Mouse (Mus musculus): ENCODE results near the gene Serpini2. TPM values are rescaled to one million over a fixed set of nuclear protein-coding genes. Genes with fewer than 3 reads are reported as not detected.
"Not testable (repeated sequence)": the region's sequence is repeated elsewhere in the genome, so short reads cannot be mapped to it uniquely, and the experiment has no call there.

The Serpini2 gene
- polyA plus RNA-seq (2014; fragmentation: Nextera tagmentation; extraction: Ambion mirVana), result 4.9 TPM in 1 of 2 replicates, not detected in the other

GRCm38 (mm10) chr3:75269978-75270377 is at the start of gene Serpini2:
Gene Serpini2 (minus strand): TSS chr3:75270078.
- 79% methylated on average over 2 of the region's 2 CpGs for WGBS
- Histone ChIP-seq H3K9ac (replicated peaks; ENCODE audit: low read depth, low read length) (no peak within 1 kb of the TSS), H3K27me3 (ENCODE audit: control insufficient read depth, insufficient read depth, low read length) (no peaks in the 10 kb centered on the region), H3K4me2 (replicated peaks; ENCODE audit: low read depth, low read length) (no peak within 1 kb of the TSS), H3K4me3 (ENCODE audit: low read depth, low read length) (no peak within 1 kb of the TSS), H3K36me3 (ENCODE audit: control insufficient read depth, insufficient read depth, low read length) (no peaks in the 10 kb centered on the region), H3K9me3 (ENCODE audit: control insufficient read depth, low read depth, low read length) (no peaks in the 10 kb centered on the region), H3K4me1 (ENCODE audit: control insufficient read depth, insufficient read depth, low read length) (no peaks in the 10 kb centered on the region), H3K27ac (ENCODE audit: low read length) (no peak within 1 kb of the TSS)
- no peak for ATAC-seq (ENCODE audit: insufficient number of reproducible peaks, insufficient read depth, low FRiP score, low read depth)

- Histone ChIP-seq H3K4me3 (ENCODE audit: low read depth, low read length) (no peak overlapping the region), H3K4me1 (ENCODE audit: control insufficient read depth, insufficient read depth, low read length) (no peaks in the 10 kb centered on the region), H3K27ac (ENCODE audit: low read length) (no peak overlapping the region), H3K9me3 (ENCODE audit: control insufficient read depth, low read depth, low read length) (no peaks in the 10 kb centered on the region), H3K4me2 (replicated peaks; ENCODE audit: low read depth, low read length) (no peak overlapping the region), H3K9ac (replicated peaks; ENCODE audit: low read depth, low read length) (no peak overlapping the region), H3K36me3 (ENCODE audit: control insufficient read depth, insufficient read depth, low read length) (no peaks in the 10 kb centered on the region), H3K27me3 (ENCODE audit: control insufficient read depth, insufficient read depth, low read length) (no peaks in the 10 kb centered on the region)
- 91% methylated on average over 4 of the region's 4 CpGs for WGBS
- no peak for ATAC-seq (ENCODE audit: insufficient number of reproducible peaks, insufficient read depth, low FRiP score, low read depth)
Observed at GRCm38 (mm10) chr3:75308861-75309260, 39.0 kb upstream of the Serpini2 start.

GRCm38 (mm10) chr3:75308228-75308627 is 38.4 kb upstream of the Serpini2 start:
- Histone ChIP-seq H3K9ac (replicated peaks; ENCODE audit: low read depth, low read length) (no peak overlapping the region), H3K4me1 (ENCODE audit: control insufficient read depth, insufficient read depth, low read length) (no peaks in the 10 kb centered on the region), H3K9me3 (ENCODE audit: control insufficient read depth, low read depth, low read length) (no peaks in the 10 kb centered on the region), H3K4me2 (replicated peaks; ENCODE audit: low read depth, low read length) (no peak overlapping the region), H3K36me3 (ENCODE audit: control insufficient read depth, insufficient read depth, low read length) (no peaks in the 10 kb centered on the region), H3K27me3 (ENCODE audit: control insufficient read depth, insufficient read depth, low read length) (no peaks in the 10 kb centered on the region), H3K27ac (ENCODE audit: low read length) (no peak overlapping the region), H3K4me3 (ENCODE audit: low read depth, low read length) (no peak overlapping the region)
- WGBS, result 69% methylated on average over 3 of the region's 3 CpGs
- no peak for ATAC-seq (ENCODE audit: insufficient number of reproducible peaks, insufficient read depth, low FRiP score, low read depth)

GRCm38 (mm10) chr3:75305584-75305983 is 35.7 kb upstream of the Serpini2 start:
- ATAC-seq (ENCODE audit: insufficient number of reproducible peaks, insufficient read depth, low FRiP score, low read depth), result no peak
- H3K27me3 ChIP-seq (ENCODE audit: control insufficient read depth, insufficient read depth, low read length), result no peaks in the 10 kb centered on the region
- H3K27ac ChIP-seq (ENCODE audit: low read length), result no peak overlapping the region
- H3K36me3 ChIP-seq (ENCODE audit: control insufficient read depth, insufficient read depth, low read length), result no peaks in the 10 kb centered on the region
- no peak overlapping the region for H3K4me2 ChIP-seq (replicated peaks; ENCODE audit: low read depth, low read length)
- WGBS, result 77% methylated on average over 3 of the region's 3 CpGs
- H3K9ac ChIP-seq (replicated peaks; ENCODE audit: low read depth, low read length), result no peak overlapping the region
- no peak overlapping the region for H3K4me3 ChIP-seq (ENCODE audit: low read depth, low read length)
- H3K4me1 ChIP-seq (ENCODE audit: control insufficient read depth, insufficient read depth, low read length), result no peaks in the 10 kb centered on the region
- H3K9me3 ChIP-seq (ENCODE audit: control insufficient read depth, low read depth, low read length), result no peaks in the 10 kb centered on the region

GRCm38 (mm10) chr3:75304621-75305020 is 34.7 kb upstream of the Serpini2 start:
- Histone ChIP-seq H3K27me3 (ENCODE audit: control insufficient read depth, insufficient read depth, low read length) (no peaks in the 10 kb centered on the region), H3K9ac (replicated peaks; ENCODE audit: low read depth, low read length) (no peak overlapping the region), H3K9me3 (ENCODE audit: control insufficient read depth, low read depth, low read length) (no peaks in the 10 kb centered on the region), H3K27ac (ENCODE audit: low read length) (no peak overlapping the region), H3K4me1 (ENCODE audit: control insufficient read depth, insufficient read depth, low read length) (no peaks in the 10 kb centered on the region), H3K4me3 (ENCODE audit: low read depth, low read length) (no peak overlapping the region), H3K36me3 (ENCODE audit: control insufficient read depth, insufficient read depth, low read length) (no peaks in the 10 kb centered on the region), H3K4me2 (replicated peaks; ENCODE audit: low read depth, low read length) (no peak overlapping the region)
- 90% methylated on average over 5 of the region's 5 CpGs for WGBS
- no peak for ATAC-seq (ENCODE audit: insufficient number of reproducible peaks, insufficient read depth, low FRiP score, low read depth)

GRCm38 (mm10) chr3:75301072-75301471 is 31.2 kb upstream of the Serpini2 start:
- WGBS, result 89% methylated on average over 2 of the region's 2 CpGs
- Histone ChIP-seq H3K9me3 (ENCODE audit: control insufficient read depth, low read depth, low read length) (no peaks in the 10 kb centered on the region), H3K36me3 (ENCODE audit: control insufficient read depth, insufficient read depth, low read length) (no peaks in the 10 kb centered on the region), H3K4me2 (replicated peaks; ENCODE audit: low read depth, low read length) (no peak overlapping the region), H3K27ac (ENCODE audit: low read length) (no peak overlapping the region), H3K9ac (replicated peaks; ENCODE audit: low read depth, low read length) (no peak overlapping the region), H3K4me3 (ENCODE audit: low read depth, low read length) (no peak overlapping the region), H3K4me1 (ENCODE audit: control insufficient read depth, insufficient read depth, low read length) (no peaks in the 10 kb centered on the region), H3K27me3 (ENCODE audit: control insufficient read depth, insufficient read depth, low read length) (no peaks in the 10 kb centered on the region)
- no peak for ATAC-seq (ENCODE audit: insufficient number of reproducible peaks, insufficient read depth, low FRiP score, low read depth)

- ATAC-seq (ENCODE audit: insufficient number of reproducible peaks, insufficient read depth, low FRiP score, low read depth); H3K27me3 ChIP-seq (ENCODE audit: control insufficient read depth, insufficient read depth, low read length); H3K4me3 ChIP-seq (ENCODE audit: low read depth, low read length); H3K4me1 ChIP-seq (ENCODE audit: control insufficient read depth, insufficient read depth, low read length); H3K27ac ChIP-seq (ENCODE audit: low read length); H3K36me3 ChIP-seq (ENCODE audit: control insufficient read depth, insufficient read depth, low read length); H3K4me2 ChIP-seq (replicated peaks; ENCODE audit: low read depth, low read length); H3K9ac ChIP-seq (replicated peaks; ENCODE audit: low read depth, low read length); H3K9me3 ChIP-seq (ENCODE audit: control insufficient read depth, low read depth, low read length): not testable (repeated sequence)
- WGBS, result 93% methylated on average over 1 of the region's 1 CpGs
Observed at GRCm38 (mm10) chr3:75299464-75299863, 29.6 kb upstream of the Serpini2 start.

GRCm38 (mm10) chr3:75297758-75298111 is 27.9 kb upstream of the Serpini2 start:
- Histone ChIP-seq H3K4me3 (ENCODE audit: low read depth, low read length) (no peak overlapping the region), H3K9me3 (ENCODE audit: control insufficient read depth, low read depth, low read length) (no peaks in the 10 kb centered on the region), H3K9ac (replicated peaks; ENCODE audit: low read depth, low read length) (no peak overlapping the region), H3K36me3 (ENCODE audit: control insufficient read depth, insufficient read depth, low read length) (no peaks in the 10 kb centered on the region), H3K4me1 (ENCODE audit: control insufficient read depth, insufficient read depth, low read length) (no peaks in the 10 kb centered on the region), H3K27me3 (ENCODE audit: control insufficient read depth, insufficient read depth, low read length) (no peaks in the 10 kb centered on the region), H3K27ac (ENCODE audit: low read length) (no peak overlapping the region), H3K4me2 (replicated peaks; ENCODE audit: low read depth, low read length) (no peak overlapping the region)
- 58% methylated on average over 3 of the region's 3 CpGs for WGBS
- no peak for ATAC-seq (ENCODE audit: insufficient number of reproducible peaks, insufficient read depth, low FRiP score, low read depth)

GRCm38 (mm10) chr3:75297026-75297757 is 27.3 kb upstream of the Serpini2 start:
- H3K36me3 ChIP-seq (ENCODE audit: control insufficient read depth, insufficient read depth, low read length), result no peaks in the 10 kb centered on the region
- H3K27ac ChIP-seq (ENCODE audit: low read length), result no peak overlapping the region
- WGBS, result 73% methylated on average over 2 of the region's 2 CpGs
- no peak overlapping the region for H3K4me2 ChIP-seq (replicated peaks; ENCODE audit: low read depth, low read length)
- no peaks in the 10 kb centered on the region for H3K4me1 ChIP-seq (ENCODE audit: control insufficient read depth, insufficient read depth, low read length)
- no peaks in the 10 kb centered on the region for H3K27me3 ChIP-seq (ENCODE audit: control insufficient read depth, insufficient read depth, low read length)
- H3K9me3 ChIP-seq (ENCODE audit: control insufficient read depth, low read depth, low read length), result no peaks in the 10 kb centered on the region
- no peak for ATAC-seq (ENCODE audit: insufficient number of reproducible peaks, insufficient read depth, low FRiP score, low read depth)
- H3K9ac ChIP-seq (replicated peaks; ENCODE audit: low read depth, low read length), result no peak overlapping the region
- H3K4me3 ChIP-seq (ENCODE audit: low read depth, low read length), result no peak overlapping the region

Measured in stomach, embryonic 14.5 days (tissue).